ENCODE assay signal across 9 mouse cellular contexts in the genomic region with DNA sequence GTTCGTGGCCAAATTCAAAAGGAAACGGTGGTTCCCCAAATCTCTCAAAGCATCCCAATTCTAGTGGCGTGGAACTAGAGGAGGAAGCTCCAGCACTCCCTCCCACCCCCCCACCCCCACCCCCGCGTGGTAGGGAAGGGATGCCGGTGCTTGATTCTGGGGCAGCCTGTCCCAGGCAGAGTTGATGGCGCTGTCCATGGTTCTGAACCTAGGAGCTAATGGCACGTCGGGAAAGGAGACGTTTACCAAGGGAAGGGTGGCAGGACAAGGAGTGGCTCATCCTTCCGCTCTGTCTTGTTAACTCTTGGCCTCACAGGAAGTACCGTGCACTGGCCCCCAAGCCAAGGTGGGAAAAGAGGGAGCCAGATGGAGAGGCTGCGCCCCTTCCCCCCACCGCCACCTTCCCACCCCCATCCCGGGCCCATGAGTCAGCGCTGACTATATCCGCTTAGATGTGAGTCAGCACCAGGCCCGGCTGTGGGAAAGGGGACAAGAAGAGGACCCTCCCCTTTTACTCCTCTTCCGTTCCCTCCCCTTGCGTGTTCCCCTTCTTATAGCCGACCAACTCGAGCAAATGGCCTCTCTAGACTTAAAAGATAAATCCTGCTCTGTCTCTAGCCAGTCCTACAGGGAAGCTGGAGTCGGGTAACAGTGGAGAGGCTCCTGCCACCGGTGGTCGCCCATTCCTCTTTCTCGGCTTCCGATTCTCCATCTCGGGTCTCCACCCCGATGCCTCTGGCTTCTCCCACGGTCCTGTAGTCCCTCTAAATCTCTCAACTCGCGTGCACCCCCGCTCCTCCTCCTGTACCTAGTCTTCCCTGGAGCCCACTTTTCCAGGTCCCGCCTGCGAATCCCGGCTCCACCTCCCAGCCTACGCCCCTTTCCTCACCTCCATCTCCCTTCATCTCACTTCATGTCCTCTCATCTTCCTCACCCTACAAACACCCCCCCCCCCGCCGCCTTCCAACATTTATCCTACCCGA. TPM values are rescaled to one million over a fixed set of nuclear protein-coding genes. Genes with fewer than 3 reads are reported as not detected.
A peak's percentile ranks its signal among the peaks of the same experiment; 100 is the strongest.
DNase-seq lines count a peak whose midpoint lies in the region; ATAC-seq lines count a peak whose summit lies in the region.
"Had no signal": no experiment of that assay in that cellular context is flagged by ENCODE, and none has a peak within 500 bp of the region (broad histone marks: within the 10 kb centered on the region; RNA-seq: fewer than 3 reads in every experiment).

No protein-coding gene starts in this region.

- ATAC-seq in hindbrain, embryonic 11.5 days (ENCODE audit: low FRiP score) = peak; percentile 70
- ATAC-seq in limb, embryonic 12.5 days (ENCODE audit: insufficient number of reproducible peaks, insufficient read depth, low FRiP score, low TSS enrichment, low read depth) = no peak
- ATAC-seq in midbrain, embryonic 16.5 days = peak; percentile 78

- H3K4me2 ChIP-seq in hindbrain, embryonic 11.5 days (replicated peaks; ENCODE audit: low read depth, low read length) = peak overlapping the region; percentile 60
- peak overlapping the region; percentile 26; the same call in 1 of the 2 replicates for H3K4me2 ChIP-seq in limb, embryonic 12.5 days
- peak overlapping the region; percentile 75 for H3K4me2 ChIP-seq in midbrain, embryonic 16.5 days (ENCODE audit: low read length)

- H3K27ac ChIP-seq in hindbrain, embryonic 11.5 days (ENCODE audit: low read depth, low read length) = no peak overlapping the region
- H3K27ac ChIP-seq in limb, embryonic 12.5 days = no peak overlapping the region
- H3K27ac ChIP-seq in midbrain, embryonic 16.5 days (ENCODE audit: low read length) = no peak overlapping the region; the same call in 1 of the 2 replicates

- H3K36me3 ChIP-seq in hindbrain, embryonic 11.5 days (ENCODE audit: control insufficient read depth, insufficient read depth, low read length) = no peaks in the 10 kb centered on the region
- H3K36me3 ChIP-seq in limb, embryonic 12.5 days = no peaks in the 10 kb centered on the region
- no peaks in the 10 kb centered on the region for H3K36me3 ChIP-seq in midbrain, embryonic 16.5 days (ENCODE audit: control insufficient read depth, insufficient read depth, low read length)

- no peaks in the 10 kb centered on the region for H3K4me1 ChIP-seq in hindbrain, embryonic 11.5 days (replicated peaks; ENCODE audit: control insufficient read depth, insufficient read depth, low read length)
- no peaks in the 10 kb centered on the region for H3K4me1 ChIP-seq in limb, embryonic 12.5 days (replicated peaks)
- H3K4me1 ChIP-seq in midbrain, embryonic 16.5 days (ENCODE audit: control insufficient read depth, insufficient read depth, low read length) = peaks cover 2% of the 10 kb centered on the region; the same call in 1 of the 2 replicates

- WGBS in hindbrain, embryonic 11.5 days = 2% methylated on average over 39 of the region's 40 CpGs
- 2% methylated on average over 40 of the region's 40 CpGs for WGBS in limb, embryonic 12.5 days
- WGBS in midbrain, embryonic 16.5 days = 2% methylated on average over 40 of the region's 40 CpGs

- no peaks in the 10 kb centered on the region for H3K9me3 ChIP-seq in hindbrain, embryonic 11.5 days (ENCODE audit: control insufficient read depth, low read length)
- no peaks in the 10 kb centered on the region for H3K9me3 ChIP-seq in limb, embryonic 12.5 days
- H3K9me3 ChIP-seq in midbrain, embryonic 16.5 days (replicated peaks; ENCODE audit: control insufficient read depth, low read length, poor library complexity, severe bottlenecking) = no peaks in the 10 kb centered on the region

- peak overlapping the region; percentile 36 for H3K4me3 ChIP-seq in hindbrain, embryonic 11.5 days (ENCODE audit: low read depth, low read length)
- H3K4me3 ChIP-seq in limb, embryonic 12.5 days (replicated peaks) = peak overlapping the region; percentile 18; the same call in 1 of the 2 replicates
- peak overlapping the region; percentile 67 for H3K4me3 ChIP-seq in midbrain, embryonic 16.5 days (ENCODE audit: low read depth, low read length)

- peak overlapping the region; percentile 46; the same call in 1 of the 2 replicates for H3K9ac ChIP-seq in hindbrain, embryonic 11.5 days (ENCODE audit: low read depth, low read length)
- H3K9ac ChIP-seq in limb, embryonic 12.5 days (replicated peaks) = no peak overlapping the region
- peak overlapping the region; percentile 76 for H3K9ac ChIP-seq in midbrain, embryonic 16.5 days (ENCODE audit: low read depth, low read length)

- peak; percentile 51 for DNase-seq in gastrocnemius, adult 18-20 months (ENCODE audit: low spot score)
- DNase-seq in gastrocnemius, adult 8-10 months (ENCODE audit: low spot score in 2 of 2) = no peak
- DNase-seq in MN1 (ENCODE audit: low spot score) = peak; percentile 76
- peak; percentile 74 for DNase-seq in embryo, embryonic 9.5 days (ENCODE audit: extremely low spot score)
- DNase-seq in hindbrain, embryonic 11.5 days (ENCODE audit: low spot score) = peak; percentile 79
- peak; percentile 76 for DNase-seq in telencephalon, adult 2 months (ENCODE audit: low read depth, low spot score)

- H3K27me3 ChIP-seq in hindbrain, embryonic 11.5 days (ENCODE audit: control insufficient read depth, insufficient read depth, low read length) = peaks cover 27% of the 10 kb centered on the region
- peaks cover 57% of the 10 kb centered on the region for H3K27me3 ChIP-seq in limb, embryonic 12.5 days
- peaks cover 15% of the 10 kb centered on the region for H3K27me3 ChIP-seq in midbrain, embryonic 16.5 days (ENCODE audit: control insufficient read depth, insufficient read depth, low read depth, low read length)

RNA-seq across cellular contexts. Expression of a gene that starts 1.0 kb away (rescaled TPM):
- total RNA-seq in gastrocnemius, adult 18-20 months (2021) = not detected
- total RNA-seq in gastrocnemius, adult 8-10 months (2022) = under 1 TPM in 3 of 4 experiments, not detected in 1; 0.07 to 0.31 (median 0.08) TPM
- polyA plus RNA-seq in hindbrain, embryonic 11.5 days (2014; fragmentation: Nextera tagmentation; extraction: Ambion mirVana) = 3.5 and 6.0 TPM in 2 replicates
- polyA plus RNA-seq in limb, embryonic 12.5 days (2016; fragmentation: Nextera tagmentation; extraction: Ambion mirVana) = 0.20 and 0.35 TPM in 2 replicates
- 26.3 and 33.4 TPM in 2 replicates for polyA plus RNA-seq in midbrain, embryonic 16.5 days (2015; fragmentation: Nextera tagmentation; extraction: Ambion mirVana)

RNA-seq across cellular contexts. Expression of a gene that starts 15.0 kb away (rescaled TPM):
- total RNA-seq in gastrocnemius, adult 18-20 months (2021) = not detected
- total RNA-seq in gastrocnemius, adult 8-10 months (2022) = not detected
- polyA plus RNA-seq in hindbrain, embryonic 11.5 days (2014; fragmentation: Nextera tagmentation; extraction: Ambion mirVana) = 32.3 and 35.7 TPM in 2 replicates
- polyA plus RNA-seq in limb, embryonic 12.5 days (2016; fragmentation: Nextera tagmentation; extraction: Ambion mirVana) = 0.83 TPM in 1 of 2 replicates, not detected in the other
- 209 and 241 TPM in 2 replicates for polyA plus RNA-seq in midbrain, embryonic 16.5 days (2015; fragmentation: Nextera tagmentation; extraction: Ambion mirVana)

RNA-seq across cellular contexts. Expression of a gene that starts 27.1 kb away (rescaled TPM):
- total RNA-seq in gastrocnemius, adult 18-20 months (2021) = 10 to 100 TPM; 74.2 to 86.4 TPM
- 10 to 100 TPM; 84.3 to 97.1 (median 85.1) TPM for total RNA-seq in gastrocnemius, adult 8-10 months (2022)
- 17.8 and 21.4 TPM in 2 replicates for polyA plus RNA-seq in hindbrain, embryonic 11.5 days (2014; fragmentation: Nextera tagmentation; extraction: Ambion mirVana)
- polyA plus RNA-seq in limb, embryonic 12.5 days (2016; fragmentation: Nextera tagmentation; extraction: Ambion mirVana) = 40.7 and 42.8 TPM in 2 replicates
- polyA plus RNA-seq in midbrain, embryonic 16.5 days (2015; fragmentation: Nextera tagmentation; extraction: Ambion mirVana) = 79.4 and 84.3 TPM in 2 replicates

RNA-seq across cellular contexts. Expression of a gene that starts 31.4 kb away (rescaled TPM):
- not detected for total RNA-seq in gastrocnemius, adult 18-20 months (2021)
- not detected for total RNA-seq in gastrocnemius, adult 8-10 months (2022)
- polyA plus RNA-seq in hindbrain, embryonic 11.5 days (2014; fragmentation: Nextera tagmentation; extraction: Ambion mirVana) = not detected in 2 replicates
- not detected in 2 replicates for polyA plus RNA-seq in limb, embryonic 12.5 days (2016; fragmentation: Nextera tagmentation; extraction: Ambion mirVana)
- not detected in 2 replicates for polyA plus RNA-seq in midbrain, embryonic 16.5 days (2015; fragmentation: Nextera tagmentation; extraction: Ambion mirVana)
- total RNA-seq: layer of hippocampus, postnatal 36 days had no signal

RNA-seq across cellular contexts. Expression of a gene that starts 43.6 kb away (rescaled TPM):
- 1,000 to 10,000 TPM; 1,120 to 1,226 TPM for total RNA-seq in gastrocnemius, adult 18-20 months (2021)
- 1,000 to 10,000 TPM; 1,243 to 1,380 (median 1,348) TPM for total RNA-seq in gastrocnemius, adult 8-10 months (2022)
- 10.7 and 12.4 TPM in 2 replicates for polyA plus RNA-seq in hindbrain, embryonic 11.5 days (2014; fragmentation: Nextera tagmentation; extraction: Ambion mirVana)
- polyA plus RNA-seq in limb, embryonic 12.5 days (2016; fragmentation: Nextera tagmentation; extraction: Ambion mirVana) = 14.5 and 15.8 TPM in 2 replicates
- 11.2 and 22.2 TPM in 2 replicates for polyA plus RNA-seq in midbrain, embryonic 16.5 days (2015; fragmentation: Nextera tagmentation; extraction: Ambion mirVana)

Comparison
In these comparisons a context has a peak if more than half of its experiments do, and no peak if none do; other contexts are left out.
1. DNase-seq: peak in gastrocnemius, adult 18-20 months (single experiment), MN1 (single experiment), embryo, embryonic 9.5 days (single experiment), hindbrain, embryonic 11.5 days (single experiment) and telencephalon, adult 2 months (single experiment); none in gastrocnemius, adult 8-10 months (0 of 2).
2. RNA of a gene that starts 15.0 kb away (polyA plus RNA-seq): 209 to 241 TPM in midbrain, embryonic 16.5 days and 32.3 to 35.7 TPM in hindbrain, embryonic 11.5 days; 0.83 TPM in limb, embryonic 12.5 days; every median in the first group is over 10 times any median in the second.
3. Peak in every context shown above with its lines, with median percentiles within 50 percentile points of each other: H3K4me2 ChIP-seq and H3K4me3 ChIP-seq.